Mouse (Mus musculus): Measurements from ENCODE around the gene Dmwd. TPM values are rescaled to one million over a fixed set of nuclear protein-coding genes. Genes with fewer than 3 reads are reported as not detected.
"Not testable (repeated sequence)": the region's sequence is repeated elsewhere in the genome, so short reads cannot be mapped to it uniquely, and the experiment has no call there.

Dmwd gene
- polyA plus RNA-seq, 1 experiment = 116 TPM

GRCm38 (mm10) chr7:19055108-19055507 lies 20.9 kb upstream of the Dmwd start:
- Histone ChIP-seq H3K4me1 (ENCODE audit: control insufficient read depth, insufficient read depth, low read length) (no peaks in the 10 kb centered on the region; the same call in 1 of the 2 replicates), H3K27me3 (ENCODE audit: control insufficient read depth, insufficient read depth, low read length) (no peaks in the 10 kb centered on the region), H3K27ac (ENCODE audit: insufficient read depth, low read length) (no peak overlapping the region), H3K4me3 (replicated peaks; ENCODE audit: insufficient read depth, low read depth, low read length) (no peak overlapping the region)
- no peak for DNase-seq
- no peak for TF ChIP-seq CTCF (IDR thresholded peaks at IDR 0.05; ENCODE audit: borderline replicate concordance, insufficient read depth, low read depth, low read length)
- no peak for TF ChIP-seq POLR2A (IDR thresholded peaks at IDR 0.05; ENCODE audit: borderline replicate concordance, insufficient read depth, low read length)
- 87% methylated on average over 8 of the region's 8 CpGs for WGBS

- Histone ChIP-seq H3K27ac (ENCODE audit: insufficient read depth, low read length) (no peak overlapping the region), H3K4me3 (replicated peaks; ENCODE audit: insufficient read depth, low read depth, low read length) (no peak overlapping the region), H3K4me1 (ENCODE audit: control insufficient read depth, insufficient read depth, low read length) (no peaks in the 10 kb centered on the region; the same call in 1 of the 2 replicates), H3K27me3 (ENCODE audit: control insufficient read depth, insufficient read depth, low read length) (no peaks in the 10 kb centered on the region)
- TF ChIP-seq CTCF (IDR thresholded peaks at IDR 0.05; ENCODE audit: borderline replicate concordance, insufficient read depth, low read depth, low read length) (no peak), POLR2A (IDR thresholded peaks at IDR 0.05; ENCODE audit: borderline replicate concordance, insufficient read depth, low read length) (no peak)
- 90% methylated on average over 10 of the region's 10 CpGs for WGBS
- no peak for DNase-seq
Measured at GRCm38 (mm10) chr7:19057405-19057804, 18.6 kb upstream of the Dmwd start.

GRCm38 (mm10) chr7:19065896-19066295 lies 10.1 kb upstream of the Dmwd start:
- H3K27me3 ChIP-seq (ENCODE audit: control insufficient read depth, insufficient read depth, low read length) = no peaks in the 10 kb centered on the region; the same call in 1 of the 2 replicates
- no peak overlapping the region for H3K27ac ChIP-seq (ENCODE audit: insufficient read depth, low read length)
- 56% methylated on average over 13 of the region's 13 CpGs for WGBS
- TF ChIP-seq POLR2A (IDR thresholded peaks at IDR 0.05; ENCODE audit: borderline replicate concordance, insufficient read depth, low read length) (no peak), CTCF (IDR thresholded peaks at IDR 0.05; ENCODE audit: borderline replicate concordance, insufficient read depth, low read depth, low read length) (no peak)
- H3K4me1 ChIP-seq (ENCODE audit: control insufficient read depth, insufficient read depth, low read length) = no peaks in the 10 kb centered on the region
- DNase-seq = no peak
- H3K4me3 ChIP-seq (replicated peaks; ENCODE audit: insufficient read depth, low read depth, low read length) = no peak overlapping the region

DNA sequence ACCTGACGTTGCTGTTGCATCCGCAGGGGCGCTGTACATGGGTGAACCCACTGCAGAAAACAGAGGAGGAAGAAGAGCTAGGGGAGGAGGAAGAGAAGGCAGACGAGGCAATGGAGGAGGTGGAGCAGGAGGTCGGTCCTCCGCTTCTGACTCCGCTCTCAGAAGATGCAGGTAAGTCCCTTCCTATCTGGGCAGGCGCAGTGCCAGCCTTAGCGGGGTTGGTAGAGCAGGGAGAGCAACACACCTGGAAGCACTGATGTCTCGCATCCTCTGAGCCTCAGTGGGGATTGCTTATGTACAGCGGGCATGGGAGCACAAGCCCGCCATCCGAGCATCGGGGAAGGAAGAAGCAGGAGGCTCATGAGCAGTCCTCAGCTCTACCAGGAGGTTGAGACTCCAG lies 9.0 kb upstream of the Dmwd start:
- no peak overlapping the region for H3K4me3 ChIP-seq (replicated peaks; ENCODE audit: insufficient read depth, low read depth, low read length)
- H3K27me3 ChIP-seq (ENCODE audit: control insufficient read depth, insufficient read depth, low read length) = no peaks in the 10 kb centered on the region; the same call in 1 of the 2 replicates
- WGBS = 50% methylated on average over 14 of the region's 14 CpGs
- H3K27ac ChIP-seq (ENCODE audit: insufficient read depth, low read length) = no peak overlapping the region
- H3K4me1 ChIP-seq (ENCODE audit: control insufficient read depth, insufficient read depth, low read length) = no peaks in the 10 kb centered on the region
- no peak for TF ChIP-seq CTCF (IDR thresholded peaks at IDR 0.05; ENCODE audit: borderline replicate concordance, insufficient read depth, low read depth, low read length)
- peak in 1 of 2 experiments; percentile 9 for DNase-seq

GRCm38 (mm10) chr7:19067935-19068334 lies 8.1 kb upstream of the Dmwd start:
- Histone ChIP-seq H3K27ac (ENCODE audit: insufficient read depth, low read length) (no peak overlapping the region), H3K4me1 (ENCODE audit: control insufficient read depth, insufficient read depth, low read length) (no peaks in the 10 kb centered on the region), H3K4me3 (replicated peaks; ENCODE audit: insufficient read depth, low read depth, low read length) (no peak overlapping the region), H3K27me3 (ENCODE audit: control insufficient read depth, insufficient read depth, low read length) (no peaks in the 10 kb centered on the region; the same call in 1 of the 2 replicates)
- TF ChIP-seq CTCF (IDR thresholded peaks at IDR 0.05; ENCODE audit: borderline replicate concordance, insufficient read depth, low read depth, low read length) (no peak), POLR2A (IDR thresholded peaks at IDR 0.05; ENCODE audit: borderline replicate concordance, insufficient read depth, low read length) (no peak)
- 65% methylated on average over 14 of the region's 14 CpGs for WGBS
- DNase-seq = peak in 1 of 2 experiments; percentile 7

DNA sequence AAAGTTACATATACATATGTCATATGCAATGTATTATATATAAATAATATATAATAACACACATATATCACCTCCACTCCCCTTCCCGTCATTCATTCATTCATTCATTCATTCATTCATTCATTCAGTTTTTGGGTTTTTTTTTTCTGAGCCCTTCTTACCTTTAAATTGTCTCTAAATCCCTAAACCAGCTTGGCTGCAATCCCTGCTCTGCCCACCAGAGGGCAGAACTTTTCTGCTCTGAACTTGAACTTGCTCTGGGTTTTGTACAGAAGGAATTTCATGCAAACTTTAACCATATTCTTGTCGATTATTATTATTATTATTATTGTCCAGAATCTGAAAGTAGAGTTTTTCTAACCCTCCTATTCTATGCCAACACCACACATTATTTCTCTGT lies 7.3 kb upstream of the Dmwd start:
- H3K4me3 ChIP-seq (replicated peaks; ENCODE audit: insufficient read depth, low read depth, low read length) = no peak overlapping the region
- no peak overlapping the region for H3K27ac ChIP-seq (ENCODE audit: insufficient read depth, low read length)
- H3K4me1 ChIP-seq (ENCODE audit: control insufficient read depth, insufficient read depth, low read length) = no peaks in the 10 kb centered on the region
- H3K27me3 ChIP-seq (ENCODE audit: control insufficient read depth, insufficient read depth, low read length) = no peaks in the 10 kb centered on the region; the same call in 1 of the 2 replicates
- TF ChIP-seq POLR2A (IDR thresholded peaks at IDR 0.05; ENCODE audit: borderline replicate concordance, insufficient read depth, low read length) (no peak), CTCF (IDR thresholded peaks at IDR 0.05; ENCODE audit: borderline replicate concordance, insufficient read depth, low read depth, low read length) (peak; percentile 70)
- 1% methylated on average over 2 of the region's 2 CpGs for WGBS
- peak in 1 of 2 experiments; percentile 68 for DNase-seq

- no peak for DNase-seq
- WGBS = 48% methylated on average over 3 of the region's 3 CpGs
- H3K4me3 ChIP-seq (replicated peaks; ENCODE audit: insufficient read depth, low read depth, low read length) = no peak overlapping the region
- no peaks in the 10 kb centered on the region for H3K4me1 ChIP-seq (ENCODE audit: control insufficient read depth, insufficient read depth, low read length)
- TF ChIP-seq POLR2A (IDR thresholded peaks at IDR 0.05; ENCODE audit: borderline replicate concordance, insufficient read depth, low read length) = no peak
- no peak for TF ChIP-seq CTCF (IDR thresholded peaks at IDR 0.05; ENCODE audit: borderline replicate concordance, insufficient read depth, low read depth, low read length)
- H3K27me3 ChIP-seq (ENCODE audit: control insufficient read depth, insufficient read depth, low read length) = no peaks in the 10 kb centered on the region; the same call in 1 of the 2 replicates
- H3K27ac ChIP-seq (ENCODE audit: insufficient read depth, low read length) = no peak overlapping the region
Measured at GRCm38 (mm10) chr7:19069500-19069899, 6.5 kb upstream of the Dmwd start.

GRCm38 (mm10) chr7:19071024-19071423 lies 5.0 kb upstream of the Dmwd start:
- not testable (repeated sequence) for H3K4me1 ChIP-seq (ENCODE audit: control insufficient read depth, insufficient read depth, low read length); H3K4me3 ChIP-seq (replicated peaks; ENCODE audit: insufficient read depth, low read depth, low read length); DNase-seq; H3K27me3 ChIP-seq (ENCODE audit: control insufficient read depth, insufficient read depth, low read length); H3K27ac ChIP-seq (ENCODE audit: insufficient read depth, low read length)
- 58% methylated on average over 3 of the region's 3 CpGs for WGBS

Data from cerebellum, adult 2 months (tissue).